Comparison of ENCODE assay signal across 9 mouse cellular contexts in the genomic region with DNA sequence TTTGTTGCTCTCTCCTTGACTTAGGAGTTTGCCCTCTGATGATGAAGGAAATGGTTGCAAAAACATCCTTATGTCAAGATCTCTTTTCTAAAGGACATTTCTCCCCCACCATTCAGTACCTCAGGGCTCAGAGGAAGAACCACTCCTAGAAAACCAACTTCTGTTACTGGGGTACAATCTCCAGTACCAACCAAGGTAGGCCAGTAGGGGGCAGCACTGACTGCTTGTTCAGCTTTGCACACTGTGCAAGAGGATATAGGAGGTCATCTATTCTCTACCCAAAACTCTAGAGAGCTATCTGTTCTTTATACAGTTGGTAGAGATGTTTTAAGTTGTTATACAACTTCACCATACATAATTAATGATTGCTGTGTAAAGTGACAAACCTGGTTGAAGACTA. TPM values are rescaled to one million over a fixed set of nuclear protein-coding genes. Genes with fewer than 3 reads are reported as not detected.
A peak's percentile ranks its signal among the peaks of the same experiment; 100 is the strongest.
DNase-seq lines count a peak whose midpoint lies in the region; ATAC-seq and TF ChIP-seq lines count a peak whose summit lies in the region.
"Had no signal": no experiment of that assay in that cellular context is flagged by ENCODE, and none has a peak within 500 bp of the region (broad histone marks: within the 10 kb centered on the region; RNA-seq: fewer than 3 reads in every experiment).

No protein-coding gene starts in this region.

- H3K36me3 ChIP-seq in hindbrain, embryonic 10.5 days: no peaks in the 10 kb centered on the region
- H3K36me3 ChIP-seq in hindbrain, embryonic 13.5 days: no peaks in the 10 kb centered on the region
- H3K36me3 ChIP-seq in E14TG2a.4 (ENCODE audit: insufficient read depth, low read length): no peaks in the 10 kb centered on the region

- ATAC-seq in hindbrain, embryonic 13.5 days (ENCODE audit: low FRiP score): no peak
- ATAC-seq in megakaryocyte, adult 5-6 weeks (ENCODE audit: poor library complexity, severe bottlenecking): 0 out of 2 replicates have a peak, but pooled peaks have one; percentile 47
- no peak for ATAC-seq in monocyte, adult 5-6 weeks (replicated peaks; ENCODE audit: insufficient number of reproducible peaks, low FRiP score, low TSS enrichment, poor library complexity, severe bottlenecking)

- H3K4me2 ChIP-seq in hindbrain, embryonic 13.5 days: no peak overlapping the region
- H3K4me2 ChIP-seq: heart, embryonic 15.5 days had no signal

- H3K4me1 ChIP-seq in hindbrain, embryonic 10.5 days (replicated peaks): no peaks in the 10 kb centered on the region
- no peaks in the 10 kb centered on the region for H3K4me1 ChIP-seq in hindbrain, embryonic 13.5 days (replicated peaks)
- no peaks in the 10 kb centered on the region for H3K4me1 ChIP-seq in E14TG2a.4 (replicated peaks; ENCODE audit: low read depth, low read length)
- H3K4me1 ChIP-seq: heart, embryonic 15.5 days had no signal

- H3K9ac ChIP-seq in hindbrain, embryonic 13.5 days: no peak overlapping the region
- H3K9ac ChIP-seq: heart, embryonic 15.5 days had no signal

- peak; percentile 59 for DNase-seq in hindbrain, embryonic 10.5 days (ENCODE audit: low spot score)
- DNase-seq in c-Kit-positive CD71-positive TER-119-positive erythroid progenitor cells, embryonic 14.5 days (ENCODE audit: low spot score): peak; percentile 18
- peak; percentile 21 to 40 for DNase-seq in frontal cortex, postnatal 25 days (ENCODE audit: low spot score in 2 of 2)
- DNase-seq in kidney, postnatal 36 days: peak; percentile 35 to 78

- no peaks in the 10 kb centered on the region for H3K9me3 ChIP-seq in hindbrain, embryonic 10.5 days
- no peaks in the 10 kb centered on the region for H3K9me3 ChIP-seq in hindbrain, embryonic 13.5 days
- no peaks in the 10 kb centered on the region for H3K9me3 ChIP-seq in E14TG2a.4 (ENCODE audit: low read length)
- H3K9me3 ChIP-seq: heart, embryonic 15.5 days had no signal

- H3K27ac ChIP-seq in hindbrain, embryonic 10.5 days: no peak overlapping the region
- no peak overlapping the region for H3K27ac ChIP-seq in hindbrain, embryonic 13.5 days
- H3K27ac ChIP-seq: heart, embryonic 15.5 days had no signal

- H3K27me3 ChIP-seq in hindbrain, embryonic 10.5 days (ENCODE audit: insufficient read depth, poor library complexity, severe bottlenecking): 0 out of 2 replicates have a peak, but pooled peaks cover 3% of the 10 kb centered on the region
- H3K27me3 ChIP-seq in hindbrain, embryonic 13.5 days: no peaks in the 10 kb centered on the region
- 0 out of 2 replicates have a peak, but pooled peaks cover 6% of the 10 kb centered on the region for H3K27me3 ChIP-seq in E14TG2a.4 (ENCODE audit: insufficient read depth, low read length)
- H3K27me3 ChIP-seq: heart, embryonic 15.5 days had no signal

- peak; percentile 74 for TF ChIP-seq CTCF in E14TG2a.4 (conservative IDR thresholded peaks at IDR 0.05; ENCODE audit: low read length)

- H3K4me3 ChIP-seq in hindbrain, embryonic 10.5 days: no peak overlapping the region
- H3K4me3 ChIP-seq in hindbrain, embryonic 13.5 days: no peak overlapping the region
- H3K4me3 ChIP-seq in E14TG2a.4 (replicated peaks; ENCODE audit: low read length): no peak overlapping the region
- H3K4me3 ChIP-seq: heart, embryonic 15.5 days had no signal

RNA-seq across cellular contexts. Expression of a gene that starts 22.9 kb away (rescaled TPM):
- 2.9 and 4.8 TPM in 2 replicates for polyA plus RNA-seq in hindbrain, embryonic 10.5 days (2016; fragmentation: Nextera tagmentation; extraction: Ambion mirVana)
- 1.8 and 2.1 TPM in 2 replicates for polyA plus RNA-seq in hindbrain, embryonic 13.5 days (2015; fragmentation: Nextera tagmentation; extraction: Ambion mirVana)
- not detected in 2 replicates for total RNA-seq in megakaryocyte, adult 5-6 weeks (2015)
- total RNA-seq in megakaryocyte, adult 5-6 weeks (2017): not detected in 2 replicates
- not detected in 3 replicates for total RNA-seq in monocyte, adult 5-6 weeks (2017)
